Mouse (Mus musculus) limb, embryonic 14.5 days (tissue): Measurements from ENCODE around the gene Slc6a9. TPM values are rescaled to one million over a fixed set of nuclear protein-coding genes. Genes with fewer than 3 reads are reported as not detected.

ENCODE experiments used
- ATAC-seq: fragments of 200-750 bp; cut with Nextera tagmentation; 2 replicates; pipeline ENCODE4 v1.8.0; 2017; ENCODE audit warnings: low read depth, moderate number of reproducible peaks, moderate TSS enrichment; ENCODE audit not compliant: low FRiP score
- DNase-seq: peaks from one replicate; pipeline ENCODE4 v3.0.0-alpha.2; 2015; ENCODE audit warnings: low spot score
- H3K27ac ChIP-seq: fragments of 300-500 bp; sonication (generic); replicated peaks from 2 replicates; pipeline ENCODE4 v1.5.1; 2014; ENCODE audit warnings: low read depth, mild to moderate bottlenecking, low read length, moderate library complexity, mixed read lengths
- H3K27me3 ChIP-seq: fragments of 300-500 bp; sonication (generic); 2 replicates; pipeline ENCODE4 v1.6.1; 2014; ENCODE audit warnings: low read length, mixed read lengths; ENCODE audit not compliant: control insufficient read depth, insufficient read depth
- H3K36me3 ChIP-seq: fragments of 300-500 bp; sonication (generic); 2 replicates; pipeline ENCODE4 v1.6.1; 2014; ENCODE audit warnings: mild to moderate bottlenecking, low read length, moderate library complexity, mixed read lengths; ENCODE audit not compliant: control insufficient read depth, insufficient read depth
- H3K4me1 ChIP-seq: fragments of 300-500 bp; sonication (generic); 2 replicates; pipeline ENCODE4 v1.6.1; 2014; ENCODE audit warnings: antibody characterized with exemption, low read length, mixed read lengths; ENCODE audit not compliant: control insufficient read depth, insufficient read depth
- H3K4me2 ChIP-seq: fragments of 300-500 bp; sonication (generic); replicated peaks from 2 replicates; pipeline ENCODE4 v1.6.1; 2014; ENCODE audit warnings: low read depth, mild to moderate bottlenecking, low read length, moderate library complexity; ENCODE audit not compliant: severe bottlenecking
- H3K4me3 ChIP-seq: fragments of 300-500 bp; sonication (generic); replicated peaks from 2 replicates; pipeline ENCODE4 v1.5.1; 2014; ENCODE audit warnings: low read length
- H3K9ac ChIP-seq: fragments of 300-500 bp; sonication (generic); 2 replicates; pipeline ENCODE4 v1.6.1; 2014; ENCODE audit warnings: mild to moderate bottlenecking, low read depth, low read length, moderate library complexity; ENCODE audit not compliant: severe bottlenecking
- H3K9me3 ChIP-seq: fragments of 300-500 bp; sonication (generic); 2 replicates; pipeline ENCODE4 v1.6.1; 2016; ENCODE audit warnings: low read length; ENCODE audit not compliant: control insufficient read depth
- POLR2A ChIP-seq: fragments of 200-500 bp; IDR thresholded peaks from 2 replicates; pipeline ENCODE4 v1.8.0; 2012; ENCODE audit warnings: inconsistent platforms, mild to moderate bottlenecking, moderate library complexity, borderline replicate concordance; ENCODE audit not compliant: insufficient read depth, insufficient read length; ENCODE audit errors: extremely low read depth
- WGBS: fragments of 180-500 bp; shearing (Covaris S2); extraction: QIAGEN DNeasy Blood & Tissue Kit; methylation state at CpG from one replicate; pipeline ENCODE4 v1.1.7; 2014; 5-methylcytosine and 5-hydroxymethylcytosine counted together
- polyA plus RNA-seq, 2 experiments: library from polyadenylated mRNA; depleted of rRNA in 1 of 2; stranded (reverse) in 1 of 2; unstranded in 1 of 2; fragments of >200 nt; fragmentation: Nextera tagmentation in 1 of 2; extraction: Ambion mirVana in 1 of 2; gene quantifications; 2 replicates each; pipeline versions ENCODE4 v1.2.1 to v1.2.3; 2012 to 2014

Gene Slc6a9
- polyA plus RNA-seq, 2 experiments = 9.7 to 30.1 TPM

DNA sequence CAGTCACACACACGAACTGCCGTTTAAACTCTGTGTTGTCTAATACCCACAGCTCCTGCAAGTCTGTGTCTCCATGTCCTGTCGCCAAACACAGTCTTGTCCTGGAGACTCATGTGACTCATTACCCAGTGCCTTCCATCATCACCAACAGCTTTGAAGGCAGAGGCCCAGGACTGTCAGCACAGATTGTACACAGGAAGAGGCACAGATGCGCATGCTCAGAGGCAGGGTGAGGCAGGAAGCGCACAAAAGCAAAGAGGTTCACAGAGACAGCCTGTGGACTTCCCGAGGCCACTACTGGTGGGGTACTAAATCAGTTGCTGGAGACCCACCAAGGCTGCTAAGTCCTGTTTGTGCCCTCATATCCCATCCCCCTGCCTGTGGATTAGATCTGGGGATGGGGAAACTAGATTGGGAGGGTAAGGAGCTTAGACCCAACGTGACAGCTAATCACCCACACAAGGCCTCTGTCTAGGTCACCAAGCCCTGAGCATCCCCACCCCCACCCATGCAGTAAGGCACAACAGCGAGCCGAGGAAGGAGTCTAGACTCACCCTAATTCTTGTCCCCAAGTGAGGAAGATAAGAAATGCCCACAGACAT, 20.6 kb upstream of the Slc6a9 start:
- Histone ChIP-seq H3K9me3 (no peaks in the 10 kb centered on the region), H3K4me3 (no peak overlapping the region), H3K27ac (no peak overlapping the region), H3K9ac (no peak overlapping the region), H3K4me1 (no peaks in the 10 kb centered on the region), H3K4me2 (no peak overlapping the region), H3K36me3 (no peaks in the 10 kb centered on the region), H3K27me3 (no peaks in the 10 kb centered on the region)
- TF ChIP-seq POLR2A = no peak
- WGBS = 46% methylated on average over 9 of the region's 9 CpGs
- no peak for ATAC-seq
- DNase-seq = no peak

GRCm38 (mm10) chr4:117814333-117814732, 20.0 kb upstream of the Slc6a9 start:
- no peak overlapping the region for H3K4me3 ChIP-seq
- H3K36me3 ChIP-seq = no peaks in the 10 kb centered on the region
- TF ChIP-seq POLR2A = no peak
- DNase-seq (no peak), ATAC-seq (no peak)
- no peak overlapping the region for H3K4me2 ChIP-seq
- WGBS = 25% methylated on average over 4 of the region's 4 CpGs
- H3K27me3 ChIP-seq = no peaks in the 10 kb centered on the region
- no peaks in the 10 kb centered on the region for H3K4me1 ChIP-seq
- no peak overlapping the region for H3K9ac ChIP-seq
- H3K9me3 ChIP-seq = no peaks in the 10 kb centered on the region
- H3K27ac ChIP-seq = no peak overlapping the region

DNA sequence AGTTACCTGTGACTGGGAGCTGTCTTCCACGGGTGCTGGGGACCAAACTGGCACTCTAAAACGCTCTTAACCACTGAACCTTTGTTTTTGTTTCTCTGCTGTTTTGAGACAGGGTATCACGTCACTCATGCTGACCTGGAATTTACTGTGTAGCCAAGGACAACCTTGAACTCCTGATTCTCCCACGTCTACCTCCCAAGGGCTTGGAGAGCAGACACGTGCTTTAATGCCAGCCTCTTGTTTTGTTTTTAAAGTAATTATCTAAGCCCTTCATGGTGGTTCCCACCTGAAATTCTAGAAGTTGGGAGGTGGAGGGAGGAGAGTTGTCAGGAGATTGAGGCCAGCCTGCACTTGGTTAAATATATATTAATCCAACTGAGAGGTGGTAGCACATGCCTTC, 17.5 kb upstream of the Slc6a9 start:
- H3K4me3 ChIP-seq = no peak overlapping the region
- no peak overlapping the region for H3K4me2 ChIP-seq
- no peak overlapping the region for H3K9ac ChIP-seq
- no peaks in the 10 kb centered on the region for H3K9me3 ChIP-seq
- DNase-seq = no peak
- no peaks in the 10 kb centered on the region for H3K27me3 ChIP-seq
- no peaks in the 10 kb centered on the region for H3K36me3 ChIP-seq
- H3K4me1 ChIP-seq = no peaks in the 10 kb centered on the region
- ATAC-seq = no peak
- no peak overlapping the region for H3K27ac ChIP-seq
- 73% methylated on average over 5 of the region's 5 CpGs for WGBS
- TF ChIP-seq POLR2A = no peak

- TF ChIP-seq POLR2A = no peak
- Histone ChIP-seq H3K4me1 (no peaks in the 10 kb centered on the region), H3K9me3 (no peaks in the 10 kb centered on the region), H3K27me3 (no peaks in the 10 kb centered on the region), H3K4me2 (no peak overlapping the region), H3K9ac (no peak overlapping the region), H3K4me3 (no peak overlapping the region), H3K27ac (no peak overlapping the region), H3K36me3 (no peaks in the 10 kb centered on the region)
- 91% methylated on average over 10 of the region's 10 CpGs for WGBS
- DNase-seq = no peak
- ATAC-seq = no peak
Observed at GRCm38 (mm10) chr4:117818032-117818431, 16.3 kb upstream of the Slc6a9 start.

DNA sequence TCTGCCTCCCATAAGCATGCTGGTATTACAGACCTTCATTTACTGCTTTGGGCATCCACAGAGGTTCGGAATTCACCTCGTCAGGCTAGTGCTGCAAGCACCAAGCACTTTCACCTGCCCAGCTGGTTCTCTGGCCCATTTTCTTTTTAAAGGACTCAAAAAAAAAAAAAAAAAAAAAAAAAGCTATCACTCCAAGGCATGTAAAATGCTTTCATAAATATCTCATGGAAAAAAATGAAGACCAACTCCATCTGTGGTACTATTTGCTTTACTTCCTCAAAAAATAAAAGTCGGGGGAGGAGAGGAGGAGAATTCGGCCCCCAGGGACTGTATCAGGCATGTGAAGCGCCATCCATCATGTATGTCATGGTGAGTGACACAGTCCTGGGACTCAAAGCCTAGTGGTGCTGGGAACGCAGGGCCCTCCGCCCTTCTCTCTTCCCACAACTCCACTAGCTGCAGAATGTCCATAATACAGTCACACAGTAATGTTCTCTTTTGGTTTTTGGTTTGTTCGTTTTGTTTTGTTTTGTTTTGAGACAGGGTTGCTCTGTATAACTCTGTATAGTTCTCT, 5.6 kb upstream of the Slc6a9 start:
- ATAC-seq (no peak), DNase-seq (no peak)
- Histone ChIP-seq H3K27me3 (no peaks in the 10 kb centered on the region), H3K9ac (no peak overlapping the region), H3K36me3 (no peaks in the 10 kb centered on the region), H3K9me3 (no peaks in the 10 kb centered on the region), H3K27ac (no peak overlapping the region), H3K4me3 (no peak overlapping the region), H3K4me1 (no peaks in the 10 kb centered on the region), H3K4me2 (no peak overlapping the region)
- TF ChIP-seq POLR2A = no peak
- WGBS = 70% methylated on average over 8 of the region's 8 CpGs
